Mouse (Mus musculus): Measurements from ENCODE around the gene Creb3l1. TPM values are rescaled to one million over a fixed set of nuclear protein-coding genes. Genes with fewer than 3 reads are reported as not detected.

The Creb3l1 gene
- polyA plus RNA-seq (2016; fragmentation: Nextera tagmentation; extraction: Ambion mirVana) = 1.7 and 2.5 TPM in 2 replicates

GRCm38 (mm10) chr2:92024274-92024672 lies at the start of gene Creb3l1:
TSS of gene Creb3l1 (minus strand) at chr2:92024502.
- peak within 1 kb of the TSS; percentile 73 for H3K9ac ChIP-seq
- peak; percentile 61 for ATAC-seq (ENCODE audit: low FRiP score, low read depth)
- H3K36me3 ChIP-seq = no peaks in the 10 kb centered on the region
- peak within 1 kb of the TSS; percentile 62 for H3K4me3 ChIP-seq
- H3K4me2 ChIP-seq (replicated peaks) = peak within 1 kb of the TSS; percentile 100
- peaks cover 10% of the 10 kb centered on the region for H3K4me1 ChIP-seq
- under 1% methylated on average over 19 of the region's 27 CpGs for WGBS
- H3K27me3 ChIP-seq (replicated peaks) = peaks cover 35% of the 10 kb centered on the region
- no peaks in the 10 kb centered on the region for H3K9me3 ChIP-seq
- no peak within 1 kb of the TSS for H3K27ac ChIP-seq

- no peak overlapping the region for H3K9ac ChIP-seq
- no peak for ATAC-seq (ENCODE audit: low FRiP score, low read depth)
- no peak overlapping the region for H3K27ac ChIP-seq
- H3K4me2 ChIP-seq (replicated peaks) = no peak overlapping the region
- no peaks in the 10 kb centered on the region for H3K4me1 ChIP-seq
- 75% methylated on average over 4 of the region's 4 CpGs for WGBS
- H3K4me3 ChIP-seq = no peak overlapping the region
- no peaks in the 10 kb centered on the region for H3K36me3 ChIP-seq
- no peaks in the 10 kb centered on the region for H3K27me3 ChIP-seq (replicated peaks)
- no peaks in the 10 kb centered on the region for H3K9me3 ChIP-seq
Measured at GRCm38 (mm10) chr2:92071143-92071542, 46.8 kb upstream of the Creb3l1 start.

- Histone ChIP-seq H3K4me3 (no peak overlapping the region), H3K4me1 (no peaks in the 10 kb centered on the region), H3K9ac (no peak overlapping the region), H3K9me3 (no peaks in the 10 kb centered on the region), H3K4me2 (replicated peaks) (no peak overlapping the region), H3K27ac (no peak overlapping the region), H3K36me3 (no peaks in the 10 kb centered on the region), H3K27me3 (replicated peaks) (no peaks in the 10 kb centered on the region)
- 60% methylated on average over 5 of the region's 5 CpGs for WGBS
- no peak for ATAC-seq (ENCODE audit: low FRiP score, low read depth)
Measured at GRCm38 (mm10) chr2:92069630-92070029, 45.3 kb upstream of the Creb3l1 start.

- Histone ChIP-seq H3K27ac (no peak overlapping the region), H3K4me1 (no peaks in the 10 kb centered on the region), H3K27me3 (replicated peaks) (no peaks in the 10 kb centered on the region; the same call in 1 of the 2 replicates), H3K4me3 (no peak overlapping the region), H3K9ac (no peak overlapping the region), H3K4me2 (replicated peaks) (no peak overlapping the region), H3K9me3 (no peaks in the 10 kb centered on the region), H3K36me3 (no peaks in the 10 kb centered on the region)
- WGBS = 80% methylated on average over 3 of the region's 3 CpGs
- ATAC-seq (ENCODE audit: low FRiP score, low read depth) = no peak
Measured at GRCm38 (mm10) chr2:92067600-92067999, 43.3 kb upstream of the Creb3l1 start.

- H3K9me3 ChIP-seq = no peaks in the 10 kb centered on the region
- H3K9ac ChIP-seq = no peak overlapping the region
- H3K36me3 ChIP-seq = no peaks in the 10 kb centered on the region
- no peaks in the 10 kb centered on the region for H3K4me1 ChIP-seq
- no peak overlapping the region for H3K4me2 ChIP-seq (replicated peaks)
- H3K27me3 ChIP-seq (replicated peaks) = no peaks in the 10 kb centered on the region; the same call in 1 of the 2 replicates
- 85% methylated on average over 1 of the region's 1 CpGs for WGBS
- H3K27ac ChIP-seq = no peak overlapping the region
- no peak overlapping the region for H3K4me3 ChIP-seq
- ATAC-seq (ENCODE audit: low FRiP score, low read depth) = no peak
Measured at GRCm38 (mm10) chr2:92066899-92067298, 42.6 kb upstream of the Creb3l1 start.

- H3K9ac ChIP-seq = no peak overlapping the region
- no peak overlapping the region for H3K4me2 ChIP-seq (replicated peaks)
- no peak overlapping the region for H3K27ac ChIP-seq
- H3K9me3 ChIP-seq = no peaks in the 10 kb centered on the region
- no peaks in the 10 kb centered on the region for H3K36me3 ChIP-seq
- ATAC-seq (ENCODE audit: low FRiP score, low read depth) = no peak
- no peaks in the 10 kb centered on the region; the same call in 1 of the 2 replicates for H3K27me3 ChIP-seq (replicated peaks)
- WGBS = 73% methylated on average over 6 of the region's 6 CpGs
- H3K4me3 ChIP-seq = no peak overlapping the region
- H3K4me1 ChIP-seq = no peaks in the 10 kb centered on the region
Measured at GRCm38 (mm10) chr2:92065938-92066337, 41.6 kb upstream of the Creb3l1 start.

- no peak for ATAC-seq (ENCODE audit: low FRiP score, low read depth)
- Histone ChIP-seq H3K4me2 (replicated peaks) (no peak overlapping the region), H3K27me3 (replicated peaks) (peaks cover 5% of the 10 kb centered on the region; the same call in 1 of the 2 replicates), H3K9me3 (no peaks in the 10 kb centered on the region), H3K27ac (no peak overlapping the region), H3K9ac (no peak overlapping the region), H3K4me3 (no peak overlapping the region), H3K36me3 (no peaks in the 10 kb centered on the region), H3K4me1 (no peaks in the 10 kb centered on the region)
- WGBS = 84% methylated on average over 8 of the region's 8 CpGs
Measured at GRCm38 (mm10) chr2:92065269-92065888, 41.1 kb upstream of the Creb3l1 start.

- Histone ChIP-seq H3K4me3 (no peak overlapping the region), H3K4me2 (replicated peaks) (no peak overlapping the region), H3K27me3 (replicated peaks) (peaks cover 10% of the 10 kb centered on the region), H3K9ac (no peak overlapping the region), H3K36me3 (no peaks in the 10 kb centered on the region), H3K4me1 (peaks cover 12% of the 10 kb centered on the region; the same call in 1 of the 2 replicates), H3K9me3 (no peaks in the 10 kb centered on the region), H3K27ac (no peak overlapping the region)
- ATAC-seq (ENCODE audit: low FRiP score, low read depth) = no peak
- WGBS = 63% methylated on average over 5 of the region's 5 CpGs
Measured at GRCm38 (mm10) chr2:92063106-92063505, 38.8 kb upstream of the Creb3l1 start.

- peaks cover 10% of the 10 kb centered on the region for H3K27me3 ChIP-seq (replicated peaks)
- H3K9ac ChIP-seq = no peak overlapping the region
- no peak overlapping the region for H3K27ac ChIP-seq
- H3K4me1 ChIP-seq = peaks cover 13% of the 10 kb centered on the region; the same call in 1 of the 2 replicates
- no peak overlapping the region for H3K4me2 ChIP-seq (replicated peaks)
- 70% methylated on average over 5 of the region's 5 CpGs for WGBS
- ATAC-seq (ENCODE audit: low FRiP score, low read depth) = no peak
- H3K9me3 ChIP-seq = no peaks in the 10 kb centered on the region
- H3K36me3 ChIP-seq = no peaks in the 10 kb centered on the region
- H3K4me3 ChIP-seq = no peak overlapping the region
Measured at GRCm38 (mm10) chr2:92061337-92061736, 37.0 kb upstream of the Creb3l1 start.

- Histone ChIP-seq H3K27me3 (replicated peaks) (peaks cover 14% of the 10 kb centered on the region), H3K9me3 (no peaks in the 10 kb centered on the region), H3K36me3 (no peaks in the 10 kb centered on the region), H3K4me1 (peaks cover 20% of the 10 kb centered on the region), H3K4me2 (replicated peaks) (peak overlapping the region; percentile 98), H3K27ac (no peak overlapping the region), H3K9ac (peak overlapping the region; percentile 81; the same call in 1 of the 2 replicates), H3K4me3 (peak overlapping the region; percentile 62; the same call in 1 of the 2 replicates)
- WGBS = 10% methylated on average over 6 of the region's 6 CpGs
- no peak for ATAC-seq (ENCODE audit: low FRiP score, low read depth)
Measured at GRCm38 (mm10) chr2:92060291-92060690, 36.0 kb upstream of the Creb3l1 start.

- H3K27me3 ChIP-seq (replicated peaks) = peaks cover 16% of the 10 kb centered on the region
- H3K9ac ChIP-seq = peak overlapping the region; percentile 81
- ATAC-seq (ENCODE audit: low FRiP score, low read depth) = peak; percentile 84
- no peaks in the 10 kb centered on the region for H3K9me3 ChIP-seq
- H3K4me3 ChIP-seq = peak overlapping the region; percentile 62
- H3K27ac ChIP-seq = no peak overlapping the region
- H3K36me3 ChIP-seq = no peaks in the 10 kb centered on the region
- H3K4me2 ChIP-seq (replicated peaks) = peak overlapping the region; percentile 98
- H3K4me1 ChIP-seq = peaks cover 21% of the 10 kb centered on the region
- under 1% methylated on average over 63 of the region's 63 CpGs for WGBS
Measured at GRCm38 (mm10) chr2:92059481-92060220, 35.3 kb upstream of the Creb3l1 start.

- peak overlapping the region; percentile 98 for H3K4me2 ChIP-seq (replicated peaks)
- H3K4me1 ChIP-seq = peaks cover 21% of the 10 kb centered on the region
- peak overlapping the region; percentile 81 for H3K9ac ChIP-seq
- ATAC-seq (ENCODE audit: low FRiP score, low read depth) = peak; percentile 10
- H3K4me3 ChIP-seq = peak overlapping the region; percentile 62
- 3% methylated on average over 11 of the region's 11 CpGs for WGBS
- H3K9me3 ChIP-seq = no peaks in the 10 kb centered on the region
- H3K27me3 ChIP-seq (replicated peaks) = peaks cover 23% of the 10 kb centered on the region
- no peak overlapping the region for H3K27ac ChIP-seq
- H3K36me3 ChIP-seq = no peaks in the 10 kb centered on the region
Measured at GRCm38 (mm10) chr2:92058936-92059335, 34.6 kb upstream of the Creb3l1 start.
